Mouse (Mus musculus): ENCODE results near the gene Mettl6. TPM values are rescaled to one million over a fixed set of nuclear protein-coding genes. Genes with fewer than 3 reads are reported as not detected.

The Mettl6 gene
- polyA plus RNA-seq, 1 experiment from 2014 or later, result 43.9 TPM

GRCm38 (mm10) chr14:31525040-31525810, 30.4 kb upstream of the Mettl6 start:
- no peak overlapping the region for H3K4me2 ChIP-seq (ENCODE audit: low read length)
- H3K4me3 ChIP-seq (replicated peaks; ENCODE audit: low read depth, low read length), result no peak overlapping the region
- ATAC-seq (replicated peaks; ENCODE audit: low FRiP score, low read depth) (no peak), DNase-seq (ENCODE audit: low spot score) (no peak)
- H3K27me3 ChIP-seq (ENCODE audit: insufficient read depth, low read length), result no peaks in the 10 kb centered on the region
- H3K36me3 ChIP-seq (ENCODE audit: insufficient read depth, low read length), result no peaks in the 10 kb centered on the region
- WGBS, result 71% methylated on average over 7 of the region's 7 CpGs
- no peaks in the 10 kb centered on the region for H3K9me3 ChIP-seq (replicated peaks; ENCODE audit: low read length)
- H3K27ac ChIP-seq, result no peak overlapping the region
- no peaks in the 10 kb centered on the region for H3K4me1 ChIP-seq (replicated peaks; ENCODE audit: insufficient read depth, low read length)
- no peak for TF ChIP-seq CTCF (IDR thresholded peaks at IDR 0.05; ENCODE audit: low read depth)
- no peak overlapping the region for H3K9ac ChIP-seq (ENCODE audit: low read depth, low read length)

DNA sequence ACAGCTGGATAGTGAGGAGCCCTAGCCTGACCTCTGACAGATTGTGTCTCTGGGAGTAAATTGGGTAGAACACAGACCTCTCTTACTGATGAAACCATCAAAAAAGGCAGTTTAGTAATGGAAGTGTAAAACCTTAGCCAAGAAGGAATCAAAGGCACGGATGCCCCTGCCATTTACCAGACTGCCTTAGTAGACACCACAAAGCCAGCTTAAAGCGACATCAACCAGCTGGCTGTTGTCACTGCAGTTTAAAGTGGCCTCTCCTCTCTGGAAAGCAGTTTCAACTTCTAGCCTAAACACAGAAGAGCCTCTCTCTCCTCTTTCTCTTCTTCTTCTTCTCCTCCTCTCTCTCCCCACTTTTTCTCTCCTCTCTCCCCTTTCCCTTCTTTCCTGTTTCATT, 26.5 kb upstream of the Mettl6 start:
- no peak for DNase-seq (ENCODE audit: low spot score)
- 42% methylated on average over 2 of the region's 2 CpGs for WGBS
- TF ChIP-seq CTCF (IDR thresholded peaks at IDR 0.05; ENCODE audit: low read depth), result no peak
- Histone ChIP-seq H3K27me3 (ENCODE audit: insufficient read depth, low read length) (no peaks in the 10 kb centered on the region), H3K4me2 (ENCODE audit: low read length) (no peak overlapping the region), H3K9ac (ENCODE audit: low read depth, low read length) (no peak overlapping the region), H3K27ac (no peak overlapping the region), H3K36me3 (ENCODE audit: insufficient read depth, low read length) (no peaks in the 10 kb centered on the region), H3K4me1 (replicated peaks; ENCODE audit: insufficient read depth, low read length) (no peaks in the 10 kb centered on the region), H3K4me3 (replicated peaks; ENCODE audit: low read depth, low read length) (no peak overlapping the region), H3K9me3 (replicated peaks; ENCODE audit: low read length) (no peaks in the 10 kb centered on the region)
- no peak for ATAC-seq (replicated peaks; ENCODE audit: low FRiP score, low read depth)

DNA sequence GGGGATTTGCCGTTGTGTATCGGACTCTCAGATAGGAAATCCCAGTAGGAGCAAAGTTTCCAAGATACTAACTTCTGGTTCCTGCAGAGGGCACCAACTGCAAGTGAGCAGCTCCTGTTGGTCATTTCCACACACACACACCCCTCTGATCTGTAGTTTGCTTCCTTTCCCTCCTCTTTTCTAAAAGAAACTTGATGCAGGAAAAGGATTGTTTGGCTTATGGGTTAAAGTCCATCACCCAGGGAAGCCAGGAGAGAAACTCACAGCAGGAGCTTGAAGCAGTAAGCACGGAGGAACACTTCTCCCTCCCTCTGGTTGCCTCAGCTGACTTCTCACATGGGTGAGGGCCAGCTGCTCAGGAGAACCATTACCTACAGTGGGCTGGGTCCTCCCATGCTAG, 24.3 kb upstream of the Mettl6 start:
- Histone ChIP-seq H3K27ac (no peak overlapping the region), H3K36me3 (ENCODE audit: insufficient read depth, low read length) (no peaks in the 10 kb centered on the region), H3K27me3 (ENCODE audit: insufficient read depth, low read length) (no peaks in the 10 kb centered on the region), H3K4me3 (replicated peaks; ENCODE audit: low read depth, low read length) (no peak overlapping the region), H3K4me1 (replicated peaks; ENCODE audit: insufficient read depth, low read length) (no peaks in the 10 kb centered on the region), H3K9me3 (replicated peaks; ENCODE audit: low read length) (no peaks in the 10 kb centered on the region), H3K9ac (ENCODE audit: low read depth, low read length) (no peak overlapping the region), H3K4me2 (ENCODE audit: low read length) (no peak overlapping the region)
- DNase-seq (ENCODE audit: low spot score) (peak; percentile 86), ATAC-seq (replicated peaks; ENCODE audit: low FRiP score, low read depth) (peak; percentile 74)
- WGBS, result 18% methylated on average over 3 of the region's 3 CpGs
- TF ChIP-seq CTCF (IDR thresholded peaks at IDR 0.05; ENCODE audit: low read depth), result peak; percentile 80

DNA sequence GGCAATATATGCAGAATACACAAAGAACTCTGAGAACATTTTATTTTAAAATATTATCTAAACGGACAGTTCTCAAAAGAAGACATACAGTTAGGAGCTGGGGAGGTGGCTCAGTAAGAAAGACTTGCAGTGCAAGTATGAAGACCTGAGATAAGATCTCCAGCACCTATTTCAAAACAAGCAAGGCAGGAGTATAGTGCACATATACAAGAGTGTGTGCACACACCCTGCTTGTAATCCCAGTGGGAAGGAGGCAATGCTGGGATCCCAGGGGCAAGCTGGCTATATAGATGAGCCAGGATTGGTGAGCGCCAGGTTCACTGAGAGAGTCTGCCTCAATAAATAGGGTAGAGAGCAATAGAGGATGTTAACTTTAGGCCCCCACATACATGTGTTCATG, 21.1 kb upstream of the Mettl6 start:
- no peak overlapping the region for H3K4me2 ChIP-seq (ENCODE audit: low read length)
- no peak overlapping the region for H3K4me3 ChIP-seq (replicated peaks; ENCODE audit: low read depth, low read length)
- ATAC-seq (replicated peaks; ENCODE audit: low FRiP score, low read depth) (no peak), DNase-seq (ENCODE audit: low spot score) (no peak)
- WGBS, result 89% methylated on average over 2 of the region's 2 CpGs
- no peaks in the 10 kb centered on the region for H3K4me1 ChIP-seq (replicated peaks; ENCODE audit: insufficient read depth, low read length)
- no peaks in the 10 kb centered on the region for H3K27me3 ChIP-seq (ENCODE audit: insufficient read depth, low read length)
- no peak overlapping the region for H3K9ac ChIP-seq (ENCODE audit: low read depth, low read length)
- no peaks in the 10 kb centered on the region for H3K9me3 ChIP-seq (replicated peaks; ENCODE audit: low read length)
- H3K36me3 ChIP-seq (ENCODE audit: insufficient read depth, low read length), result no peaks in the 10 kb centered on the region
- TF ChIP-seq CTCF (IDR thresholded peaks at IDR 0.05; ENCODE audit: low read depth), result no peak
- no peak overlapping the region for H3K27ac ChIP-seq

GRCm38 (mm10) chr14:31510322-31510721, 15.5 kb upstream of the Mettl6 start:
- ATAC-seq (replicated peaks; ENCODE audit: low FRiP score, low read depth), result no peak
- Histone ChIP-seq H3K27me3 (ENCODE audit: insufficient read depth, low read length) (no peaks in the 10 kb centered on the region), H3K9ac (ENCODE audit: low read depth, low read length) (no peak overlapping the region), H3K27ac (no peak overlapping the region), H3K36me3 (ENCODE audit: insufficient read depth, low read length) (peaks cover 25% of the 10 kb centered on the region), H3K4me2 (ENCODE audit: low read length) (no peak overlapping the region), H3K4me3 (replicated peaks; ENCODE audit: low read depth, low read length) (no peak overlapping the region), H3K9me3 (replicated peaks; ENCODE audit: low read length) (no peaks in the 10 kb centered on the region), H3K4me1 (replicated peaks; ENCODE audit: insufficient read depth, low read length) (no peaks in the 10 kb centered on the region)
- TF ChIP-seq CTCF (IDR thresholded peaks at IDR 0.05; ENCODE audit: low read depth), result no peak
- DNase-seq (ENCODE audit: low spot score), result no peak
- 86% methylated on average over 3 of the region's 3 CpGs for WGBS

GRCm38 (mm10) chr14:31509911-31510310, 15.1 kb upstream of the Mettl6 start:
- no peak for TF ChIP-seq CTCF (IDR thresholded peaks at IDR 0.05; ENCODE audit: low read depth)
- Histone ChIP-seq H3K9ac (ENCODE audit: low read depth, low read length) (no peak overlapping the region), H3K4me3 (replicated peaks; ENCODE audit: low read depth, low read length) (no peak overlapping the region), H3K27ac (no peak overlapping the region), H3K27me3 (ENCODE audit: insufficient read depth, low read length) (no peaks in the 10 kb centered on the region), H3K9me3 (replicated peaks; ENCODE audit: low read length) (no peaks in the 10 kb centered on the region), H3K36me3 (ENCODE audit: insufficient read depth, low read length) (peaks cover 29% of the 10 kb centered on the region), H3K4me1 (replicated peaks; ENCODE audit: insufficient read depth, low read length) (no peaks in the 10 kb centered on the region), H3K4me2 (ENCODE audit: low read length) (no peak overlapping the region)
- 100% methylated on average over 2 of the region's 2 CpGs for WGBS
- DNase-seq (ENCODE audit: low spot score) (no peak), ATAC-seq (replicated peaks; ENCODE audit: low FRiP score, low read depth) (no peak)

DNA sequence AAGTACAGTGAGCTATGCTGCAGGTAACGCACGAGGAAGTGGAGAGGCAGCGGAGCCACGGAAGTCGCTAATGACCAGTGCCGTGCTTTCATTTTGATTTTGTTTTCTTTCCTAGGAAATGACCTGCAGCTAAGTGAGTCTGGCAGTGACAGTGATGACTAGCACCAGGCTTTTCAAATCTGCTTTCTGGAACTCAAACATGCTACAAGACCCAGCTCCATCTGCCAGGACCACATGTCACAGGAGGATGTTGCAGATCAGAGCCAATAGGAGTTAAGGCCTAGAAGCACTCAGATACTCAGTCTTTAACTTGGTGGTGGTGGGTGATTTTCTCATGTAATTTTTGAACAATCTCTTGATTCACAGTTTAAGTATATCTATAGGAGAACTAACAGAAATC, 11.6 kb upstream of the Mettl6 start:
- no peak for TF ChIP-seq CTCF (IDR thresholded peaks at IDR 0.05; ENCODE audit: low read depth)
- Histone ChIP-seq H3K4me1 (replicated peaks; ENCODE audit: insufficient read depth, low read length) (no peaks in the 10 kb centered on the region), H3K27me3 (ENCODE audit: insufficient read depth, low read length) (no peaks in the 10 kb centered on the region), H3K4me3 (replicated peaks; ENCODE audit: low read depth, low read length) (no peak overlapping the region), H3K36me3 (ENCODE audit: insufficient read depth, low read length) (peaks cover 48% of the 10 kb centered on the region), H3K9ac (ENCODE audit: low read depth, low read length) (no peak overlapping the region), H3K27ac (no peak overlapping the region), H3K9me3 (replicated peaks; ENCODE audit: low read length) (no peaks in the 10 kb centered on the region), H3K4me2 (ENCODE audit: low read length) (no peak overlapping the region)
- DNase-seq (ENCODE audit: low spot score) (no peak), ATAC-seq (replicated peaks; ENCODE audit: low FRiP score, low read depth) (no peak)
- WGBS, result 91% methylated on average over 6 of the region's 6 CpGs

Data from kidney, postnatal 0 days (tissue).